Mouse (Mus musculus) myocyte (in vitro differentiated cells): ENCODE data around the gene Dnajc2.
"Not testable (repeated sequence)": the region's sequence is repeated elsewhere in the genome, so short reads cannot be mapped to it uniquely, and the experiment has no call there.

Experiments used
- E2F4 ChIP-seq: IDR thresholded peaks from one replicate; pipeline ENCODE4 v1.6.1; 2011; ENCODE audit warnings: mild to moderate bottlenecking, control low read depth, moderate library complexity; ENCODE audit not compliant: insufficient read depth
- MAX ChIP-seq: IDR thresholded peaks from one replicate; pipeline ENCODE4 v1.6.1; 2011; ENCODE audit warnings: low read depth, mild to moderate bottlenecking, control low read depth
- MYOD1 ChIP-seq, 3 experiments: IDR thresholded peaks; one replicate each; pipeline ENCODE4 v1.6.1; 2011; ENCODE audit warnings: control low read depth in 2 of 3, low read depth in 2 of 3, mild to moderate bottlenecking in 2 of 3, moderate library complexity in 1 of 3; ENCODE audit not compliant: insufficient read length in 2 of 3, control insufficient read depth in 1 of 3
- POLR2A ChIP-seq: IDR thresholded peaks from one replicate; pipeline ENCODE4 v1.6.1; 2011; ENCODE audit warnings: low read depth, mild to moderate bottlenecking, control low read depth, moderate library complexity; ENCODE audit not compliant: insufficient read length
- POLR2AphosphoS2 ChIP-seq: IDR thresholded peaks from one replicate; pipeline ENCODE4 v1.6.1; 2011; ENCODE audit warnings: low read depth, control low read depth; ENCODE audit not compliant: insufficient read length
- USF1 ChIP-seq: IDR thresholded peaks from one replicate; pipeline ENCODE4 v1.6.1; 2011; ENCODE audit warnings: low read depth, mild to moderate bottlenecking, control low read depth, moderate library complexity

- TF ChIP-seq E2F4; MAX; POLR2AphosphoS2; POLR2A; USF1; MYOD1 (IDR thresholded peaks at IDR 0.05; ENCODE audit: control insufficient read depth in 1 of 3, insufficient read length in 2 of 3, low read depth in 2 of 3): not testable (repeated sequence)
Measured at GRCm38 (mm10) chr5:21708011-21708410, 77.0 kb downstream of the Dnajc2 start.
